Mouse (Mus musculus): ENCODE data around the gene Cfap20. TPM values are rescaled to one million over a fixed set of nuclear protein-coding genes. Genes with fewer than 3 reads are reported as not detected.
A peak's percentile ranks its signal among the peaks of the same experiment; 100 is the strongest.

Gene Cfap20
- polyA plus RNA-seq, 1 experiment from 2014 or later = 128 TPM

DNA sequence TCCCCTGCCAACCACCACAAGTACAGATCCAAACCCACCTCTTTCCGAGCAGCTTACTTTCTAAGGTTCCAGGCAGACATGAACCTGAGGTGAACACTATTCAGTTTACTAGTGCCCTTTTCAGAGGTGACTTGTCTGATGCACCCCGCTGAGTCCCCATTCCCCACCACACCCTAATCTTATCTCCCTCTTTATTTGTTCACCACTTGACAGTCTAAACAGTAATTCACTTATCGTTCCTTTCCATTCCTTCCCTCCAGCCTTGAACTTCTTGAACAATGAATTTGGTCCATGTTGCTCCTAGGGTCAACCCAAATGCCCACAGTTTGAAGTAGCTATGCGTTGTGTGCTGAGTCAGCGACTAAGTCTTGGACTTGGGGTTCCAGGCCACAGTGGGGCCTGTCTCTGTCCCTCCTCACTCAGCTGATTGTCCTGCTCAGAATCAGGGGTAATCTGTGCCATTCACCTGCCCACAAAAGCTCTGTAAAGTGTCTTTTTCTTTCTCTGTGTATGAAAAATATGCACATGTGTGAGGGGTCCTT is 5.6 kb upstream of the Cfap20 start:
- DNase-seq (ENCODE audit: low spot score) (no peak), ATAC-seq (ENCODE audit: insufficient read depth, low FRiP score, low TSS enrichment) (no peak)
- H3K27me3 ChIP-seq (ENCODE audit: control insufficient read depth, insufficient read depth, low read length) = no peaks in the 10 kb centered on the region
- H3K4me2 ChIP-seq (ENCODE audit: low read depth) = no peak overlapping the region
- H3K4me1 ChIP-seq (ENCODE audit: control insufficient read depth, insufficient read depth, low read length) = no peaks in the 10 kb centered on the region
- no peak overlapping the region for H3K27ac ChIP-seq (ENCODE audit: low read depth, low read length)
- no peak overlapping the region for H3K4me3 ChIP-seq (ENCODE audit: low read depth, low read length)
- no peaks in the 10 kb centered on the region for H3K36me3 ChIP-seq (ENCODE audit: control insufficient read depth, insufficient read depth, low read length)
- no peaks in the 10 kb centered on the region for H3K9me3 ChIP-seq (ENCODE audit: control insufficient read depth, low read length)
- no peak overlapping the region for H3K9ac ChIP-seq (ENCODE audit: low read length)
- WGBS = 88% methylated on average over 5 of the region's 5 CpGs

GRCm38 (mm10) chr8:95439421-95439820 is 4.8 kb upstream of the Cfap20 start:
- no peaks in the 10 kb centered on the region for H3K36me3 ChIP-seq (ENCODE audit: control insufficient read depth, insufficient read depth, low read length)
- H3K27ac ChIP-seq (ENCODE audit: low read depth, low read length) = no peak overlapping the region
- no peaks in the 10 kb centered on the region for H3K9me3 ChIP-seq (ENCODE audit: control insufficient read depth, low read length)
- ATAC-seq (ENCODE audit: insufficient read depth, low FRiP score, low TSS enrichment) (no peak), DNase-seq (ENCODE audit: low spot score) (no peak)
- no peak overlapping the region for H3K4me3 ChIP-seq (ENCODE audit: low read depth, low read length)
- H3K27me3 ChIP-seq (ENCODE audit: control insufficient read depth, insufficient read depth, low read length) = no peaks in the 10 kb centered on the region
- 95% methylated on average over 2 of the region's 2 CpGs for WGBS
- H3K4me1 ChIP-seq (ENCODE audit: control insufficient read depth, insufficient read depth, low read length) = no peaks in the 10 kb centered on the region
- H3K9ac ChIP-seq (ENCODE audit: low read length) = no peak overlapping the region
- no peak overlapping the region for H3K4me2 ChIP-seq (ENCODE audit: low read depth)

DNA sequence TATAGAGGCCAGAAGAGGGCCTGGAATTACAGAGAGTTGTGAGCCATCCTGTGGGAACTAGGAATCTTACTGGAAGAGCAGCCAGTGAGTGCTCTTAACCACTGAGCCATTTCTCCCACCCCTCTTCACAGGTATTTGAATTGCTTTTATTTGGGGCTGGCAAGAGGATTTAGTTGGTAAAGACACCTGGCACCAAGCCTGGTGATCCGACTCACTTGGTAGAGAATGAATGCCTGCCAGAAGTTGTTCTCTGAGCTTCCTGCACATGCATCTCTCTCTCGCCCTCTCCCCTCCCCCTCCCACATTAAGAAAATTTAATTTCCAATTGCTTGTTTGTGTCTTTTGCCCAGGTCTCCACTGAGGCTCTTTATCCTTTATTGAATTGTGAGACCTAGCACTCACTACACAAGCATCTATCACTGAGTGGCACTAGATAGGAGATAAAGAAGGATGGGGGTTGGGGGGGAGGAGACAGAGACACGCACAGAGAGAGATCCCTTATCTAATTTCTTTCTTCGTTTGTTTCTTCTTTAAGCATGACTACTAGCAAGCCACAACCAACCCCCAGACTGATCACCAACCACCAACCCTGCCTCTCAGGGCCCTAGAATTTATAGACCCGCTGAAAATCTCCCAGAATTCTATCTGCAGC is 2.8 kb upstream of the Cfap20 start:
- Histone ChIP-seq H3K27me3 (ENCODE audit: control insufficient read depth, insufficient read depth, low read length) (no peaks in the 10 kb centered on the region), H3K9me3 (ENCODE audit: control insufficient read depth, low read length) (no peaks in the 10 kb centered on the region), H3K4me2 (ENCODE audit: low read depth) (no peak overlapping the region), H3K27ac (ENCODE audit: low read depth, low read length) (no peak overlapping the region), H3K4me3 (ENCODE audit: low read depth, low read length) (no peak overlapping the region), H3K9ac (ENCODE audit: low read length) (no peak overlapping the region), H3K4me1 (ENCODE audit: control insufficient read depth, insufficient read depth, low read length) (peaks cover 7% of the 10 kb centered on the region), H3K36me3 (ENCODE audit: control insufficient read depth, insufficient read depth, low read length) (no peaks in the 10 kb centered on the region)
- ATAC-seq (ENCODE audit: insufficient read depth, low FRiP score, low TSS enrichment) (no peak), DNase-seq (ENCODE audit: low spot score) (no peak)
- WGBS = 66% methylated on average over 5 of the region's 5 CpGs

GRCm38 (mm10) chr8:95435930-95436329 is 1.3 kb upstream of the Cfap20 start:
- H3K27ac ChIP-seq (ENCODE audit: low read depth, low read length) = no peak overlapping the region
- DNase-seq (ENCODE audit: low spot score) (no peak), ATAC-seq (ENCODE audit: insufficient read depth, low FRiP score, low TSS enrichment) (no peak)
- no peak overlapping the region for H3K4me3 ChIP-seq (ENCODE audit: low read depth, low read length)
- H3K4me2 ChIP-seq (ENCODE audit: low read depth) = no peak overlapping the region
- H3K4me1 ChIP-seq (ENCODE audit: control insufficient read depth, insufficient read depth, low read length) = peaks cover 7% of the 10 kb centered on the region
- no peak overlapping the region for H3K9ac ChIP-seq (ENCODE audit: low read length)
- H3K27me3 ChIP-seq (ENCODE audit: control insufficient read depth, insufficient read depth, low read length) = no peaks in the 10 kb centered on the region
- H3K36me3 ChIP-seq (ENCODE audit: control insufficient read depth, insufficient read depth, low read length) = no peaks in the 10 kb centered on the region
- 86% methylated on average over 3 of the region's 3 CpGs for WGBS
- H3K9me3 ChIP-seq (ENCODE audit: control insufficient read depth, low read length) = no peaks in the 10 kb centered on the region

DNA sequence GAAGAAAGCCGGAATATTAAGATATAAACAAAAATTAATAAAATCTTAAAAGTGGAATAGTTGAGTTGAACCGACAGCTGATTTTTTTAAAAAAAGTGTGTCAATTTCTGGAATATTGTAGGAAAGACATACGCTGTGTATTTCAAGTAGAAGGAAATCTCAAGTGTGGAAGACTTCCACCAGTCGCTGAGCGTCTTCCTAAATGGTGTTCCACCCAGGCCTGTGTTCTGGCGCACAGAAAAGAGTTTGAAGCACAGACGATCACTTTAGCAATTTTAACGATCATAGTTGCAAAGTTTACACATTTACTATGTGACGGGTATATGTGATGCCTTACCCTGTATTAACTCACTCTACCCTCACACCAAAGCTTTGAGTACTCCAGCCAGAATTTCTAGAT is 802 bp upstream of the Cfap20 start:
- no peak overlapping the region for H3K4me3 ChIP-seq (ENCODE audit: low read depth, low read length)

GRCm38 (mm10) chr8:95434233-95434632 is 436 bp downstream of the Cfap20 start:
- WGBS = 0% methylated on average over 25 of the region's 25 CpGs
- no peaks in the 10 kb centered on the region for H3K27me3 ChIP-seq (ENCODE audit: control insufficient read depth, insufficient read depth, low read length)
- H3K9ac ChIP-seq (ENCODE audit: low read length) = peak overlapping the region; percentile 91
- no peaks in the 10 kb centered on the region for H3K9me3 ChIP-seq (ENCODE audit: control insufficient read depth, low read length)
- H3K4me3 ChIP-seq (ENCODE audit: low read depth, low read length) = peak overlapping the region; percentile 91
- H3K4me2 ChIP-seq (ENCODE audit: low read depth) = peak overlapping the region; percentile 88
- H3K4me1 ChIP-seq (ENCODE audit: control insufficient read depth, insufficient read depth, low read length) = peaks cover 17% of the 10 kb centered on the region
- H3K36me3 ChIP-seq (ENCODE audit: control insufficient read depth, insufficient read depth, low read length) = no peaks in the 10 kb centered on the region
- peak; percentile 55 for DNase-seq (ENCODE audit: low spot score)
- H3K27ac ChIP-seq (ENCODE audit: low read depth, low read length) = peak overlapping the region; percentile 83
- peak; percentile 51 for ATAC-seq (ENCODE audit: insufficient read depth, low FRiP score, low TSS enrichment)

More for the DNA sequence above, 802 bp upstream of the Cfap20 start:
- Histone ChIP-seq H3K4me2 (ENCODE audit: low read depth) (no peak overlapping the region; the same call in 1 of the 2 replicates), H3K4me1 (ENCODE audit: control insufficient read depth, insufficient read depth, low read length) (peaks cover 7% of the 10 kb centered on the region), H3K27ac (ENCODE audit: low read depth, low read length) (no peak overlapping the region), H3K9me3 (ENCODE audit: control insufficient read depth, low read length) (no peaks in the 10 kb centered on the region), H3K27me3 (ENCODE audit: control insufficient read depth, insufficient read depth, low read length) (no peaks in the 10 kb centered on the region), H3K9ac (ENCODE audit: low read length) (no peak overlapping the region), H3K36me3 (ENCODE audit: control insufficient read depth, insufficient read depth, low read length) (no peaks in the 10 kb centered on the region)
- ATAC-seq (ENCODE audit: insufficient read depth, low FRiP score, low TSS enrichment) (no peak), DNase-seq (ENCODE audit: low spot score) (no peak)
- WGBS = 95% methylated on average over 9 of the region's 9 CpGs

DNA sequence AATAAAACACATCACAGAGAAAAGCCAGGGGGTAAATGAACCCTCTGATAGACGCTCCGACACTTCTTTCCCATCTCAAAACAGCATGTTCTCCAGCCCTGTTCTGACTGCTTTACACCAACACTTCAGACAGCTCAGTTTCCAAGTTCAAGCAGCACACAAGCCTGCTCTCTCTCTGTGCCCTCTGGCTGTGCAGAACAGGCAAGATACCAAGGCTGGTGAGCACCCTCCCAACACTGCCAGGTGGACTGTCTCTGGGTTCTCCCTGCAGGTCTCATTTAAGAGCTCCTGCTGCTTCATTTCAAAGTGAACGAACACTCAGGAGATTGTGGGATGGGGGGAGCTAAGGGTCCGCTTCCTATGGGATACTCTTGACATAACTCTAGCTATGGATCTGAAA is 1.5 kb downstream of the Cfap20 start:
- Histone ChIP-seq H3K9me3 (ENCODE audit: control insufficient read depth, low read length) (no peaks in the 10 kb centered on the region), H3K4me2 (ENCODE audit: low read depth) (peak overlapping the region; percentile 88), H3K27me3 (ENCODE audit: control insufficient read depth, insufficient read depth, low read length) (no peaks in the 10 kb centered on the region), H3K36me3 (ENCODE audit: control insufficient read depth, insufficient read depth, low read length) (no peaks in the 10 kb centered on the region), H3K4me3 (ENCODE audit: low read depth, low read length) (peak overlapping the region; percentile 91), H3K4me1 (ENCODE audit: control insufficient read depth, insufficient read depth, low read length) (peaks cover 18% of the 10 kb centered on the region), H3K9ac (ENCODE audit: low read length) (peak overlapping the region; percentile 30; the same call in 1 of the 2 replicates), H3K27ac (ENCODE audit: low read depth, low read length) (no peak overlapping the region)
- DNase-seq (ENCODE audit: low spot score) (no peak), ATAC-seq (ENCODE audit: insufficient read depth, low FRiP score, low TSS enrichment) (no peak)
- 79% methylated on average over 4 of the region's 4 CpGs for WGBS

DNA sequence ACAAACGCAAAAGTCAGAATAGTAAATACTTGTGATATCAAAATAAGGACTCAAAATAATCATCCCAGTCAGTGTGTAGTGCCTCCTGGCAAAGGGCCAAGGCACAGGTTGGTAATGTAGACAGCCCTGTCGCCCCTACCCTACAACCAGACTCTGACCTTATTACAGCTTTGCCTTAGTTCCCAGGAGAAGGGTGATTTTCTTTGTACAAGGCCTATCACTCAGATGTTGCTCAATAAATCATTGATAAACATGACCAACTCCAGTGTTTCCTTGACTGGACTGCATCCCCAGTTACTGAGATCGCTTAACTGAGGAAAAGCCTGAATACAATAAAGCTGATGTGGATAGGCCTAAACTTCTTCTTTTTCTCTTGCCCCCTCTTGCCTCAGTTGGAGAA is 2.2 kb downstream of the Cfap20 start:
- WGBS = 91% methylated on average over 3 of the region's 3 CpGs
- no peaks in the 10 kb centered on the region for H3K27me3 ChIP-seq (ENCODE audit: control insufficient read depth, insufficient read depth, low read length)
- ATAC-seq (ENCODE audit: insufficient read depth, low FRiP score, low TSS enrichment) = no peak
- no peak overlapping the region for H3K4me2 ChIP-seq (ENCODE audit: low read depth)
- no peaks in the 10 kb centered on the region for H3K36me3 ChIP-seq (ENCODE audit: control insufficient read depth, insufficient read depth, low read length)
- no peak overlapping the region for H3K27ac ChIP-seq (ENCODE audit: low read depth, low read length)
- DNase-seq (ENCODE audit: low spot score) = no peak
- H3K4me3 ChIP-seq (ENCODE audit: low read depth, low read length) = no peak overlapping the region
- H3K4me1 ChIP-seq (ENCODE audit: control insufficient read depth, insufficient read depth, low read length) = peaks cover 21% of the 10 kb centered on the region
- H3K9ac ChIP-seq (ENCODE audit: low read length) = no peak overlapping the region
- no peaks in the 10 kb centered on the region for H3K9me3 ChIP-seq (ENCODE audit: control insufficient read depth, low read length)

DNA sequence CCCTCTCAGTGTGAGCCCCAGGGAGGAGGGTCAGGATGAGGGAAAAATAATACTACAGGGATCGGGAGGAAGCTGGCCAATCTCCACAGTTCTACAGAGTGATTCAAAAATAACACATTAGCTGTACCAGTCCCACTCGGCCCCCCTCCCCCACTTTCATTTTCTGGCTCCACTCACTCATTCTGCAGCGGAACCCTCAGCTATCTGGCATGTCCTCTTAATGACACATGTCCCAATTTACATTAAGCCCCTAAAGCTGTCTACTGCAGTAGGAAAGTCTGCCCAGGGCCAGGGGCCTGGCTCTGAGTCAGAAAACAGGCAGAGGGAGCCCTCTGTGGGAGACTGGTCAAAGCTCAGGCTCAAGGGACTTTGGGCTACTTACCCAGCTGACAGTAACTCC is 4.7 kb downstream of the Cfap20 start:
- peak overlapping the region; percentile 5; the same call in 1 of the 2 replicates for H3K4me2 ChIP-seq (ENCODE audit: low read depth)
- 32% methylated on average over 3 of the region's 3 CpGs for WGBS
- ATAC-seq (ENCODE audit: insufficient read depth, low FRiP score, low TSS enrichment) = no peak
- H3K4me3 ChIP-seq (ENCODE audit: low read depth, low read length) = no peak overlapping the region
- no peaks in the 10 kb centered on the region for H3K27me3 ChIP-seq (ENCODE audit: control insufficient read depth, insufficient read depth, low read length)
- no peaks in the 10 kb centered on the region for H3K36me3 ChIP-seq (ENCODE audit: control insufficient read depth, insufficient read depth, low read length)
- no peaks in the 10 kb centered on the region for H3K9me3 ChIP-seq (ENCODE audit: control insufficient read depth, low read length)
- DNase-seq (ENCODE audit: low spot score) = peak; percentile 62
- H3K4me1 ChIP-seq (ENCODE audit: control insufficient read depth, insufficient read depth, low read length) = peaks cover 21% of the 10 kb centered on the region
- 0 out of 2 replicates have a peak overlapping the region, but pooled peaks have one; percentile 20 for H3K9ac ChIP-seq (ENCODE audit: low read length)
- H3K27ac ChIP-seq (ENCODE audit: low read depth, low read length) = 0 out of 2 replicates have a peak overlapping the region, but pooled peaks have one; percentile 5
